Mouse (Mus musculus): ENCODE measurements around the gene Rps6ka1. TPM values are rescaled to one million over a fixed set of nuclear protein-coding genes. Genes with fewer than 3 reads are reported as not detected.

Gene Rps6ka1
- polyA plus RNA-seq, 1 experiment from 2014 or later, result 25.2 TPM

GRCm38 (mm10) chr4:133873431-133873851, 14.2 kb downstream of the Rps6ka1 start:
- H3K4me1 ChIP-seq (ENCODE audit: control insufficient read depth, insufficient read depth, low read length), result no peaks in the 10 kb centered on the region
- no peak for DNase-seq (ENCODE audit: low spot score, missing footprints)
- no peak overlapping the region for H3K4me3 ChIP-seq (ENCODE audit: low read depth, low read length)
- WGBS, result 82% methylated on average over 4 of the region's 4 CpGs
- H3K4me2 ChIP-seq, result no peak overlapping the region
- H3K36me3 ChIP-seq (ENCODE audit: control insufficient read depth, insufficient read depth, low read length), result no peaks in the 10 kb centered on the region
- H3K9ac ChIP-seq (ENCODE audit: low read length), result no peak overlapping the region
- no peaks in the 10 kb centered on the region for H3K9me3 ChIP-seq (ENCODE audit: control insufficient read depth, low read length)
- no peaks in the 10 kb centered on the region for H3K27me3 ChIP-seq (ENCODE audit: control insufficient read depth, insufficient read depth, low read length)
- H3K27ac ChIP-seq (ENCODE audit: low read depth, low read length), result no peak overlapping the region
- ATAC-seq (ENCODE audit: low FRiP score), result no peak

- Histone ChIP-seq H3K4me1 (ENCODE audit: control insufficient read depth, insufficient read depth, low read length) (no peaks in the 10 kb centered on the region), H3K4me3 (ENCODE audit: low read depth, low read length) (no peak overlapping the region), H3K27ac (ENCODE audit: low read depth, low read length) (no peak overlapping the region), H3K4me2 (no peak overlapping the region), H3K9me3 (ENCODE audit: control insufficient read depth, low read length) (no peaks in the 10 kb centered on the region), H3K9ac (ENCODE audit: low read length) (no peak overlapping the region), H3K27me3 (ENCODE audit: control insufficient read depth, insufficient read depth, low read length) (no peaks in the 10 kb centered on the region), H3K36me3 (ENCODE audit: control insufficient read depth, insufficient read depth, low read length) (no peaks in the 10 kb centered on the region)
- no peak for ATAC-seq (ENCODE audit: low FRiP score)
- WGBS, result 66% methylated on average over 14 of the region's 15 CpGs
- DNase-seq (ENCODE audit: low spot score, missing footprints), result no peak
Measured at GRCm38 (mm10) chr4:133872812-133873300, 14.7 kb downstream of the Rps6ka1 start.

GRCm38 (mm10) chr4:133872222-133872811, 15.3 kb downstream of the Rps6ka1 start:
- WGBS, result 87% methylated on average over 7 of the region's 7 CpGs
- no peaks in the 10 kb centered on the region for H3K9me3 ChIP-seq (ENCODE audit: control insufficient read depth, low read length)
- H3K4me1 ChIP-seq (ENCODE audit: control insufficient read depth, insufficient read depth, low read length), result no peaks in the 10 kb centered on the region
- H3K9ac ChIP-seq (ENCODE audit: low read length), result no peak overlapping the region
- H3K4me2 ChIP-seq, result no peak overlapping the region
- H3K27me3 ChIP-seq (ENCODE audit: control insufficient read depth, insufficient read depth, low read length), result no peaks in the 10 kb centered on the region
- ATAC-seq (ENCODE audit: low FRiP score) (no peak), DNase-seq (ENCODE audit: low spot score, missing footprints) (no peak)
- H3K4me3 ChIP-seq (ENCODE audit: low read depth, low read length), result no peak overlapping the region
- H3K27ac ChIP-seq (ENCODE audit: low read depth, low read length), result no peak overlapping the region
- H3K36me3 ChIP-seq (ENCODE audit: control insufficient read depth, insufficient read depth, low read length), result no peaks in the 10 kb centered on the region

GRCm38 (mm10) chr4:133865231-133865630, 22.4 kb downstream of the Rps6ka1 start:
- ATAC-seq (ENCODE audit: low FRiP score) (no peak), DNase-seq (ENCODE audit: low spot score, missing footprints) (no peak)
- H3K4me3 ChIP-seq (ENCODE audit: low read depth, low read length), result no peak overlapping the region
- 73% methylated on average over 5 of the region's 5 CpGs for WGBS
- H3K27me3 ChIP-seq (ENCODE audit: control insufficient read depth, insufficient read depth, low read length), result no peaks in the 10 kb centered on the region
- peak overlapping the region; percentile 68 for H3K27ac ChIP-seq (ENCODE audit: low read depth, low read length)
- no peaks in the 10 kb centered on the region for H3K9me3 ChIP-seq (ENCODE audit: control insufficient read depth, low read length)
- H3K9ac ChIP-seq (ENCODE audit: low read length), result peak overlapping the region; percentile 62; the same call in 1 of the 2 replicates
- no peak overlapping the region for H3K4me2 ChIP-seq
- peaks cover 18% of the 10 kb centered on the region for H3K4me1 ChIP-seq (ENCODE audit: control insufficient read depth, insufficient read depth, low read length)
- H3K36me3 ChIP-seq (ENCODE audit: control insufficient read depth, insufficient read depth, low read length), result no peaks in the 10 kb centered on the region

GRCm38 (mm10) chr4:133864380-133864981, 23.1 kb downstream of the Rps6ka1 start:
- Histone ChIP-seq H3K4me2 (no peak overlapping the region), H3K27ac (ENCODE audit: low read depth, low read length) (peak overlapping the region; percentile 68), H3K27me3 (ENCODE audit: control insufficient read depth, insufficient read depth, low read length) (no peaks in the 10 kb centered on the region), H3K9me3 (ENCODE audit: control insufficient read depth, low read length) (no peaks in the 10 kb centered on the region), H3K9ac (ENCODE audit: low read length) (peak overlapping the region; percentile 62), H3K36me3 (ENCODE audit: control insufficient read depth, insufficient read depth, low read length) (no peaks in the 10 kb centered on the region), H3K4me1 (ENCODE audit: control insufficient read depth, insufficient read depth, low read length) (peaks cover 18% of the 10 kb centered on the region), H3K4me3 (ENCODE audit: low read depth, low read length) (no peak overlapping the region)
- peak; percentile 54 for ATAC-seq (ENCODE audit: low FRiP score)
- WGBS, result 38% methylated on average over 13 of the region's 13 CpGs
- DNase-seq (ENCODE audit: low spot score, missing footprints), result peak; percentile 92

- Histone ChIP-seq H3K9me3 (ENCODE audit: control insufficient read depth, low read length) (no peaks in the 10 kb centered on the region), H3K4me3 (ENCODE audit: low read depth, low read length) (no peak overlapping the region), H3K36me3 (ENCODE audit: control insufficient read depth, insufficient read depth, low read length) (no peaks in the 10 kb centered on the region), H3K27ac (ENCODE audit: low read depth, low read length) (peak overlapping the region; percentile 68), H3K27me3 (ENCODE audit: control insufficient read depth, insufficient read depth, low read length) (no peaks in the 10 kb centered on the region), H3K9ac (ENCODE audit: low read length) (peak overlapping the region; percentile 62), H3K4me1 (ENCODE audit: control insufficient read depth, insufficient read depth, low read length) (peaks cover 18% of the 10 kb centered on the region), H3K4me2 (no peak overlapping the region)
- peak; percentile 64; the same call in 1 of the 2 replicates for ATAC-seq (ENCODE audit: low FRiP score)
- no peak for DNase-seq (ENCODE audit: low spot score, missing footprints)
- 48% methylated on average over 12 of the region's 12 CpGs for WGBS
Measured at GRCm38 (mm10) chr4:133863795-133864379, 23.7 kb downstream of the Rps6ka1 start.

- Histone ChIP-seq H3K4me1 (ENCODE audit: control insufficient read depth, insufficient read depth, low read length) (no peaks in the 10 kb centered on the region), H3K9me3 (ENCODE audit: control insufficient read depth, low read length) (no peaks in the 10 kb centered on the region), H3K36me3 (ENCODE audit: control insufficient read depth, insufficient read depth, low read length) (no peaks in the 10 kb centered on the region), H3K4me3 (ENCODE audit: low read depth, low read length) (no peak overlapping the region), H3K27me3 (ENCODE audit: control insufficient read depth, insufficient read depth, low read length) (no peaks in the 10 kb centered on the region), H3K9ac (ENCODE audit: low read length) (no peak overlapping the region), H3K4me2 (no peak overlapping the region), H3K27ac (ENCODE audit: low read depth, low read length) (no peak overlapping the region)
- WGBS, result 76% methylated on average over 4 of the region's 4 CpGs
- ATAC-seq (ENCODE audit: low FRiP score), result no peak
- DNase-seq (ENCODE audit: low spot score, missing footprints), result no peak
Measured at GRCm38 (mm10) chr4:133857527-133857926, 30.1 kb downstream of the Rps6ka1 start.

- Histone ChIP-seq H3K4me3 (ENCODE audit: low read depth, low read length) (no peak overlapping the region), H3K4me1 (ENCODE audit: control insufficient read depth, insufficient read depth, low read length) (no peaks in the 10 kb centered on the region), H3K36me3 (ENCODE audit: control insufficient read depth, insufficient read depth, low read length) (no peaks in the 10 kb centered on the region), H3K9ac (ENCODE audit: low read length) (no peak overlapping the region), H3K27ac (ENCODE audit: low read depth, low read length) (no peak overlapping the region), H3K9me3 (ENCODE audit: control insufficient read depth, low read length) (no peaks in the 10 kb centered on the region), H3K4me2 (no peak overlapping the region), H3K27me3 (ENCODE audit: control insufficient read depth, insufficient read depth, low read length) (no peaks in the 10 kb centered on the region)
- ATAC-seq (ENCODE audit: low FRiP score), result no peak
- no peak for DNase-seq (ENCODE audit: low spot score, missing footprints)
- 97% methylated on average over 4 of the region's 4 CpGs for WGBS
Measured at GRCm38 (mm10) chr4:133854621-133855020, 33.0 kb downstream of the Rps6ka1 start.

- no peak overlapping the region for H3K27ac ChIP-seq (ENCODE audit: low read depth, low read length)
- H3K27me3 ChIP-seq (ENCODE audit: control insufficient read depth, insufficient read depth, low read length), result no peaks in the 10 kb centered on the region
- ATAC-seq (ENCODE audit: low FRiP score), result no peak
- H3K4me3 ChIP-seq (ENCODE audit: low read depth, low read length), result no peak overlapping the region
- peak; percentile 68 for DNase-seq (ENCODE audit: low spot score, missing footprints)
- no peaks in the 10 kb centered on the region for H3K4me1 ChIP-seq (ENCODE audit: control insufficient read depth, insufficient read depth, low read length)
- no peak overlapping the region for H3K9ac ChIP-seq (ENCODE audit: low read length)
- WGBS, result 57% methylated on average over 10 of the region's 10 CpGs
- H3K4me2 ChIP-seq, result no peak overlapping the region
- H3K9me3 ChIP-seq (ENCODE audit: control insufficient read depth, low read length), result no peaks in the 10 kb centered on the region
- no peaks in the 10 kb centered on the region for H3K36me3 ChIP-seq (ENCODE audit: control insufficient read depth, insufficient read depth, low read length)
Measured at GRCm38 (mm10) chr4:133853630-133854029, 34.0 kb downstream of the Rps6ka1 start.

Data from midbrain, embryonic 11.5 days (tissue).